Mouse (Mus musculus): ENCODE measurements around the gene Mmaa. TPM values are rescaled to one million over a fixed set of nuclear protein-coding genes. Genes with fewer than 3 reads are reported as not detected.

Mmaa gene
- total RNA-seq, 1 experiment = 3.0 TPM

- no peak for DNase-seq (ENCODE audit: low read depth, low spot score)
- peak overlapping the region in 1 of 2 experiments; percentile 29; a peak in 2 of 4 replicates for H3K4me3 ChIP-seq (ENCODE audit: insufficient read depth in 1 of 2, low read depth in 1 of 2, low read length in 2 of 2, poor library complexity in 1 of 2, severe bottlenecking in 1 of 2)
- no peak for TF ChIP-seq CHD2 (IDR thresholded peaks at IDR 0.05; ENCODE audit: low read depth, low read length)
- no peak for TF ChIP-seq MAFK (IDR thresholded peaks at IDR 0.05; ENCODE audit: insufficient read depth, low read depth, low read length)
- TF ChIP-seq ZC3H11A (IDR thresholded peaks at IDR 0.05; ENCODE audit: borderline replicate concordance, low read depth, low read length) = no peak
- no peak for TF ChIP-seq ZNF384 (IDR thresholded peaks at IDR 0.05; ENCODE audit: low read depth, low read length)
- no peak for TF ChIP-seq HCFC1 (IDR thresholded peaks at IDR 0.05; ENCODE audit: borderline replicate concordance, insufficient read depth, low read length)
Observed at GRCm38 (mm10) chr8:79332109-79332900, 37.6 kb upstream of the Mmaa start.

GRCm38 (mm10) chr8:79331571-79331970, 36.8 kb upstream of the Mmaa start:
- Histone ChIP-seq H3K27ac (ENCODE audit: insufficient read depth, low read depth, low read length, poor library complexity, severe bottlenecking) (no peak overlapping the region), H3K4me1 (ENCODE audit: control insufficient read depth in 2 of 2, insufficient read depth in 2 of 2, low read length in 2 of 2, poor library complexity in 1 of 2) (0 out of 4 replicates have a peak, but pooled peaks cover 0 to 2% of the 10 kb centered on the region in 2 experiments), H3K36me3 (ENCODE audit: control insufficient read depth, insufficient read depth, low read length, poor library complexity, severe bottlenecking) (no peaks in the 10 kb centered on the region), H3K9me3 (ENCODE audit: control insufficient read depth, insufficient read depth, low read depth, low read length) (no peaks in the 10 kb centered on the region), H3K9ac (ENCODE audit: insufficient read depth, low read depth, low read length, poor library complexity, severe bottlenecking) (no peak overlapping the region), H3K4me3 (ENCODE audit: insufficient read depth in 1 of 2, low read depth in 1 of 2, low read length in 2 of 2, poor library complexity in 1 of 2, severe bottlenecking in 1 of 2) (no peak overlapping the region)
- DNase-seq (ENCODE audit: low read depth, low spot score) = no peak
- no peak for TF ChIP-seq HCFC1 (IDR thresholded peaks at IDR 0.05; ENCODE audit: borderline replicate concordance, insufficient read depth, low read length)
- no peak for TF ChIP-seq ZC3H11A (IDR thresholded peaks at IDR 0.05; ENCODE audit: borderline replicate concordance, low read depth, low read length)
- TF ChIP-seq CHD2 (IDR thresholded peaks at IDR 0.05; ENCODE audit: low read depth, low read length) = no peak
- no peak for TF ChIP-seq MAFK (IDR thresholded peaks at IDR 0.05; ENCODE audit: insufficient read depth, low read depth, low read length)
- no peak for TF ChIP-seq ZNF384 (IDR thresholded peaks at IDR 0.05; ENCODE audit: low read depth, low read length)
- in situ Hi-C loops (cut with MboI; ENCODE audit: low sequenced_read_pairs in 2 of 2, unreplicated experiment in 2 of 2) = no loop called here

More at GRCm38 (mm10) chr8:79332109-79332900, 37.6 kb upstream of the Mmaa start:
- in situ Hi-C loops (cut with MboI; ENCODE audit: low sequenced_read_pairs in 2 of 2, unreplicated experiment in 2 of 2) = no loop called here
- Histone ChIP-seq H3K9ac (ENCODE audit: insufficient read depth, low read depth, low read length, poor library complexity, severe bottlenecking) (no peak overlapping the region), H3K9me3 (ENCODE audit: control insufficient read depth, insufficient read depth, low read depth, low read length) (no peaks in the 10 kb centered on the region), H3K4me1 (ENCODE audit: control insufficient read depth in 2 of 2, insufficient read depth in 2 of 2, low read length in 2 of 2, poor library complexity in 1 of 2) (0 out of 4 replicates have a peak, but pooled peaks cover 0 to 2% of the 10 kb centered on the region in 2 experiments), H3K27ac (ENCODE audit: insufficient read depth, low read depth, low read length, poor library complexity, severe bottlenecking) (no peak overlapping the region), H3K36me3 (ENCODE audit: control insufficient read depth, insufficient read depth, low read length, poor library complexity, severe bottlenecking) (no peaks in the 10 kb centered on the region)

- Histone ChIP-seq H3K9me3 (ENCODE audit: control insufficient read depth, insufficient read depth, low read depth, low read length) (no peaks in the 10 kb centered on the region), H3K27ac (ENCODE audit: insufficient read depth, low read depth, low read length, poor library complexity, severe bottlenecking) (no peak overlapping the region), H3K9ac (ENCODE audit: insufficient read depth, low read depth, low read length, poor library complexity, severe bottlenecking) (no peak overlapping the region), H3K36me3 (ENCODE audit: control insufficient read depth, insufficient read depth, low read length, poor library complexity, severe bottlenecking) (no peaks in the 10 kb centered on the region), H3K4me3 (ENCODE audit: insufficient read depth in 1 of 2, low read depth in 1 of 2, low read length in 2 of 2, poor library complexity in 1 of 2, severe bottlenecking in 1 of 2) (no peak overlapping the region), H3K4me1 (ENCODE audit: control insufficient read depth in 2 of 2, insufficient read depth in 2 of 2, low read length in 2 of 2, poor library complexity in 1 of 2) (0 out of 4 replicates have a peak, but pooled peaks cover 0 to 2% of the 10 kb centered on the region in 2 experiments)
- in situ Hi-C loops (cut with MboI; ENCODE audit: low sequenced_read_pairs in 2 of 2, unreplicated experiment in 2 of 2) = no loop called here
- TF ChIP-seq MAFK (IDR thresholded peaks at IDR 0.05; ENCODE audit: insufficient read depth, low read depth, low read length) (no peak), ZC3H11A (IDR thresholded peaks at IDR 0.05; ENCODE audit: borderline replicate concordance, low read depth, low read length) (no peak)
- no peak for DNase-seq (ENCODE audit: low read depth, low spot score)
Observed at GRCm38 (mm10) chr8:79331017-79331416, 36.3 kb upstream of the Mmaa start.

- in situ Hi-C loops (cut with MboI; ENCODE audit: low sequenced_read_pairs in 2 of 2, unreplicated experiment in 2 of 2) = no loop called here
- no peak for DNase-seq (ENCODE audit: low read depth, low spot score)
- Histone ChIP-seq H3K9me3 (ENCODE audit: control insufficient read depth, insufficient read depth, low read depth, low read length) (no peaks in the 10 kb centered on the region), H3K36me3 (ENCODE audit: control insufficient read depth, insufficient read depth, low read length, poor library complexity, severe bottlenecking) (no peaks in the 10 kb centered on the region), H3K4me1 (ENCODE audit: control insufficient read depth in 2 of 2, insufficient read depth in 2 of 2, low read length in 2 of 2, poor library complexity in 1 of 2) (0 out of 4 replicates have a peak, but pooled peaks cover 2% of the 10 kb centered on the region in 2 experiments), H3K4me3 (ENCODE audit: insufficient read depth in 1 of 2, low read depth in 1 of 2, low read length in 2 of 2, poor library complexity in 1 of 2, severe bottlenecking in 1 of 2) (no peak overlapping the region), H3K9ac (ENCODE audit: insufficient read depth, low read depth, low read length, poor library complexity, severe bottlenecking) (no peak overlapping the region), H3K27ac (ENCODE audit: insufficient read depth, low read depth, low read length, poor library complexity, severe bottlenecking) (no peak overlapping the region)
- TF ChIP-seq ZC3H11A (IDR thresholded peaks at IDR 0.05; ENCODE audit: borderline replicate concordance, low read depth, low read length) (no peak), CHD2 (IDR thresholded peaks at IDR 0.05; ENCODE audit: low read depth, low read length) (no peak), MAFK (IDR thresholded peaks at IDR 0.05; ENCODE audit: insufficient read depth, low read depth, low read length) (no peak), HCFC1 (IDR thresholded peaks at IDR 0.05; ENCODE audit: borderline replicate concordance, insufficient read depth, low read length) (no peak), ZNF384 (IDR thresholded peaks at IDR 0.05; ENCODE audit: low read depth, low read length) (no peak)
Observed at GRCm38 (mm10) chr8:79329735-79330134, 35.0 kb upstream of the Mmaa start.
